Mouse (Mus musculus) adrenal gland, adult 18-20 months (tissue): ENCODE data around the gene Vps39. TPM values are rescaled to one million over a fixed set of nuclear protein-coding genes. Genes with fewer than 3 reads are reported as not detected.
A peak's percentile ranks its signal among the peaks of the same experiment; 100 is the strongest.

Experiments
- DNase-seq, 2 experiments: peaks; one replicate each; pipeline ENCODE4 v3.0.0; 2021 to 2022; ENCODE audit warnings: low spot score in 2 of 2
- total RNA-seq, 2 experiments: library from RNA; stranded (reverse); gene quantifications; 1 replicate in 1 of 2; 2 replicates in 1 of 2; pipeline ENCODE4 v1.2.3; 2021

The Vps39 gene
- total RNA-seq, 2 experiments from 2014 or later, result 42.9 to 56.6 TPM

DNA sequence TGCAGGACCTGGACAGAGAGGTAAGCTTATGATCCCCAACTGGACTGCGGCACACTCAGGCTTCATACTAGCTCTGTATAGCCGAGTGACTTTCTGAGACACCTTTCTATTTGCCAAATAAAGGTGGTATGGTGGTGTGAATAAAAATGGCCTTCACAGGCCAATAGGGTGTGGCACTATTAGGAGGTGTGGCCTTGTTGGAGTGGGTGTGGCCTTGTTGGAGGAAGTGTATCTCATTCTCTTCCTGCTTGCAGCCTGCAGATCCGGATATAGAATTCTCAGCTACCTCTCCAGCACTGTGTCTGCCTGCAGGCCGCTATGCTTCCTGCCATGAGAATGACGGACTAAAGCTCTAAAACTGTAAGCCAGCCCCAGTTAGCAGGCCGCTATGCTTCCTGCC is 51.9 kb downstream of the Vps39 start:
- no peak for DNase-seq

GRCm38 (mm10) chr2:120299866-120300265 is 53.1 kb downstream of the Vps39 start:
- DNase-seq, result no peak

DNA sequence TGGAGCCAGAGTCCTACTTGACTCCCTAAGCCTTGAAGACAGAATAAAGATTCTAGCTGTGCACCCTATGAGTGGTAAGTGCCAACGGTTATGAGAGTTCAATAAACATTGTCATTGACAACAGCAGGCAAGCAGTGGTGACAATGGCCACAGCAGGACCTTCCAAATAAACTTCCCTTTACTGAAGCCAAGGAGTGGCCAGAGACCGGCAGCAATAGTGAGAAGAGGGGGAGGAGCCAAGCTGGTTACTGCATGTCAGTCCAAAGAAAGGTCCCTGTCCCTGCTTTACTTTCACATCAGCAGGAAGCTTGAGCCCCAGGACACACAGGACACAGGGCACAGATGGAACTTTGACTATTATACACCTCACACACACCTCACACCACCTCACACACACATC is 56.8 kb downstream of the Vps39 start:
- no peak for DNase-seq

DNA sequence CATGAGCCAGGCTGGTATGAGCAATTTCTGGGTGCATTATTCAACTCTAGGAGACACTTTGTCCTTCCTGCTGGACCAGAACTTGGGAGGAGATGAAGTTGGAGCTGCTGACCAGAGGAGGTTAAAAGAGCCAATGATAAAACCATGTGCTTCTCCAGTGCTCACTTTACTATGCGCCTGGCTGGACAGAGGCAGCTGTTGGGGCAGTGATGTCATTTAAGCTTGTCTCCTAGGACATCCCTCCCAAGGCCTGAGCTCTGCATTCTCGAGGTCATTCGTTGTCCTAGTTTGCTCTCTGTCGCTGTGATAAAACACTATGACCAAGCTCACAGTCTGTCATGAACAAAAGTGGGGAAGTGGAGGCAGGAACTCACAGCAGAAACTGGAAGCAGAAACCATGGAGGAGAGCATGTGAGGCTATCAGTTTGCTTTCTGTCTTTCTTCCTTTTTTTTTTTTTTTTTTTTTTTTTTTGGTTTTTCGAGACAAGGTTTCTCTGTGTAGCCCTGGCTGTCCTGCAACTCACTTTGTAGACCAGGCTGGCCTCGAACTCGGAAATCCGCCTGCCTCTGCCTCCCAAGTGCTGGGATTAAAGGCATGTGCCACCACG is 61.4 kb downstream of the Vps39 start:
- DNase-seq, result no peak

DNA sequence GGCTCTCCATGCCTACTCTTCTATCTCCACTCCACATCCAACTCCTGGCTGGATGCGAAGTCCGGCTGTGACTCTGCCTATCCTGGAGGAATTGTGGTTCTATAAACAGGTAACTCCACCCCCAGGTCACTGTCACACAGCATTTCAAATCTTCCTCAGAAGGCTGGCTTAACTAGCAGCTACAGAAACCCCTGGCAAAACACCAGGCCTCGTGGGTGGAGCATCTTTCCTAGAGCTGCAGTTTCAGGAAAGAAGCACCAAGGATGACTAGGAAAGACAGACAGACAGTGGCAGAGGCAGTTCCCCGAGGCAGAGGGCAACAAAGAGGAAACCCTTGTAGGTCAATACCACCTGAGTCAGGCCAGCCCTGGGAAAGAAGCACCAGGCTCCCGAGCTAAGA is 63.9 kb downstream of the Vps39 start, which contains the start of gene Pla2g4d:
Pla2g4d (minus strand) TSS at position 203 of the 400 bp plus-strand sequence.
- DNase-seq, result no peak

GRCm38 (mm10) chr2:120288401-120288800 is 64.5 kb downstream of the Vps39 start:
- DNase-seq, result no peak

- no peak for DNase-seq
Measured at GRCm38 (mm10) chr2:120285639-120286038, 67.3 kb downstream of the Vps39 start.

- DNase-seq, result no peak
Measured at GRCm38 (mm10) chr2:120284705-120285104, 68.2 kb downstream of the Vps39 start.

GRCm38 (mm10) chr2:120284094-120284493 is 68.8 kb downstream of the Vps39 start:
- DNase-seq, result no peak

- DNase-seq, result peak; percentile 34 to 54
Measured at GRCm38 (mm10) chr2:120283550-120283949, 69.4 kb downstream of the Vps39 start.

- no peak for DNase-seq
Measured at GRCm38 (mm10) chr2:120281221-120281620, 71.7 kb downstream of the Vps39 start.

DNA sequence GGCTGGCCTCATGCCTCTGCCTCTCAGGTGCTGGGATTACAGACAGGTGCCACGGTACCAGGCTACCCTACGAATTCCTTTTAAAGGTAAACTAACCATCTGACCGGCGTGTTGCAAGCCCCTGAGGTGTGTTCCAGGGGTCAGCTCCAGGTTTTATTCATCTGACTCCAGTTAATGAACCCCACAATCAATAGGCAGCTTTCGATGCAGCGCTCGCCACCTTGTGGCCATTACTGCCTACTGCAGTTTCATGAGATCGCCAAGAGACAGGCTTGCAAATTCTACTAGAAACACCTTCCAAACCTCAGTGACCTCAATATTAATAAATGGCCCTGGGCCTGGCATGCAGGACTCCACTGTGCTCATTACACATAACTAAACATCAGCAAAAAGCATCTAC is 73.0 kb downstream of the Vps39 start:
- peak; percentile 47 to 58 for DNase-seq

DNA sequence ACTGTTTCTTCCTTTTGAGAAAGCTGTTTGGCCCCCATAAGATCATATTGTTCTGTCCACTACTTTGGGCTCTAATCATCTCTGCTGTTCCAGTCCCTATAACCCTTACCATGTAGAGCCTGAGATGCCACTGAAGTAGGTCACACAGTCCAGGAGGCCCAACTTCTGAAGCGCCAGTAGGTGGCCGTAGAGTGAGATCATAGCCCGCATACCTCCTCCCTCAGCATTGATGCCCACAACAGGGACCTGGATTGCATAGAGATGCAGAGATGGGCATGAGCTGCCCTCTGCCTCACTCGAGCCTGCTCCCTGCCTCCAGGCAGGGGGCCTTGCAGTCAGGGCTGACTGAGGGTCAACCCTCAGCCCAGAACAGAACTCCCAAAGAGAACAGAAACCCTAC is 76.0 kb downstream of the Vps39 start:
- DNase-seq, result no peak

DNA sequence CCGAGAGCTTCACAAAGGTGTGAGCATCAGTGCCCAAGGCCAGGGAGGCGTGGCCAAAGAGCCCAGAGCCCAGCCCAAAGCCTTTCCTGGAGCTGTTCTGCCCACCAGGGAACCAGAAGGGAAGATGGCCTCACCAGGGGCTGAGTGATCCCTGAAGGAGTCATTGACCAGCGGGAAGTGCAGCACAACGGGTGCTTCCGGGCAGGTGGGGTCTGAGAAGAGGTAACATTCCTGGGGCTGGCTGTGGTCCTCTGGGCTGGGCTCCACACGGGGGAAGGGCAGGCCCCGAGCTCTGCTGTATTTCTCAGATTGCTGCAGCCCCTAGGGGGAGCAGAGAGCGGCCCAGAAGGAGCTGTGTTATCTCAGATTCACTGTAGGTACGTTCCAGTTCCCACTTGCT is 84.3 kb downstream of the Vps39 start:
- DNase-seq, result no peak

Other genes with a start within 250 kb of the Vps39 start
- gene Ehd4, start 198.5 kb downstream of the Vps39 start, total RNA-seq, result 10 to 100 TPM; 34.4 to 39.2 TPM
- gene Pla2g4e, start 107.8 kb downstream of the Vps39 start, total RNA-seq, result under 1 TPM; 0.36 to 0.38 TPM
- gene Pla2g4d, start 63.9 kb downstream of the Vps39 start, total RNA-seq, result under 1 TPM in 1 of 2 experiments, not detected in 1; 0.20 TPM
- not detected for gene Pla2g4f, start 39.0 kb downstream of the Vps39 start, total RNA-seq
- gene Ganc, start 50.8 kb upstream of the Vps39 start, total RNA-seq, result 10 to 100 TPM; 42.6 to 44.0 TPM
- 10 to 100 TPM; 37.9 to 49.9 TPM for gene Tmem87a, start 51.0 kb upstream of the Vps39 start, total RNA-seq
- gene Capn3, start 102.9 kb upstream of the Vps39 start, total RNA-seq, result under 1 TPM in 1 of 2 experiments, not detected in 1; 0.61 TPM
- gene Zfp106, start 210.7 kb upstream of the Vps39 start, total RNA-seq, result 100 to 1,000 TPM; 103 to 117 TPM
- 10 to 100 TPM; 62.0 to 63.1 TPM for gene Snap23, start 214.5 kb upstream of the Vps39 start, total RNA-seq